Mouse (Mus musculus): ENCODE measurements around the gene Pik3r4. TPM values are rescaled to one million over a fixed set of nuclear protein-coding genes. Genes with fewer than 3 reads are reported as not detected.

Gene Pik3r4
- 10.1 and 10.8 TPM in 2 replicates for polyA plus RNA-seq (2015; fragmentation: Nextera tagmentation; extraction: Ambion mirVana)

DNA sequence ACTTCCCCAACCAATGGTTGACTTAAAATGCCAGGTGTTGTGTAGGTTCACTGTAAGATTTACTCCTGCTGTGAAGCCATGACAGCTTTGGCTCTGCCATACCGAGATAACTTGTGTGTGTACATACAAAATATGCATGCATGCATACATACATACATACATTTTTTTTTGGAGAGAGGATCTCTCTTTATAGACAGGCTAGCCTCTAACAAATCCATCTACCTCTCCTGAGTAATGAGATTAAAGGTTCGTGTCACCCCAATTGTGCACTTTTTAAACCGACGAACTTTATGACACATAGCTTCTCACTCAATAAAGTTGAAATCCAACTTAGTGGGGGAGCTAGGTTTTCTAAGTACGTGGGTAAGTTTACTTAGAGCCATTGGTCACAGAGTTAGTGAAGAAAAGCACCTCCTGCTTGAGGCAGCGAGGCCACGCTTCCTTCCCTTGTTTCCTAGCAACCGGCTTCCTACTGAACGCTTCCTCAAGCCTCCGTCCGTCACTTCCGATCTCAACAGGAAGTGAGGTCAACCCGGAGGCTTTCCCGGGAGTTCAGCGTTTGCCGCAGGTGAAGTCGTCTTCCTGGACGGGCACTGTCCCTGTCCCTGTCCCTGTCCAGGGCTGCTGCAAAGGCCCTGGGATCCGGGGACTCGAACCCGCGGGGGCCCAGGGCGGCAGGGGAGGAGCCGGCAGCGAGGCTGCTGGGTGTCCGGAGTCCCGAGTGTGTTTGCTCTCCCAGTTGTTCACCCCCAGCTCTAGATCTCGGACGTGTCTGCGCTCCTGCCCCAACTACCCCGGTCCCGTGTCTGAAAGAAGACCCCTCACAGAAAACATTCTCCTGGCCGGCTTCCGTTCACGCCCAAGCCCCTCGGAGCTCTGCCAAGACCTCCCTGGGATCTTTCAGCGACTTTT lies at the start of gene Pik3r4:
Pik3r4 (plus strand) TSS at position 519 of the 912 bp plus-strand sequence.

Other genes with a start within 250 kb of the Pik3r4 start
- gene Aste1, start 247.6 kb upstream of the Pik3r4 start, polyA plus RNA-seq (2015; fragmentation: Nextera tagmentation; extraction: Ambion mirVana): 6.5 and 7.5 TPM in 2 replicates
- gene Nek11, start 247.5 kb upstream of the Pik3r4 start, polyA plus RNA-seq (2015; fragmentation: Nextera tagmentation; extraction: Ambion mirVana): 0.12 and 0.23 TPM in 2 replicates
- gene Atp2c1, start 115.7 kb upstream of the Pik3r4 start, polyA plus RNA-seq (2015; fragmentation: Nextera tagmentation; extraction: Ambion mirVana): 45.0 and 50.5 TPM in 2 replicates
- gene Col6a6, start 185.2 kb downstream of the Pik3r4 start, polyA plus RNA-seq (2015; fragmentation: Nextera tagmentation; extraction: Ambion mirVana): 0.57 and 0.65 TPM in 2 replicates